Mouse (Mus musculus) regulatory T cell (primary cell): ENCODE measurements at regions not wholly inside any gene's neighbourhood (a gene's known extent, or its start where the extent isn't known, plus 50 kb on each side); places are given as distances from the start of the nearest gene placed in this dataset.

Experiments
- in situ Hi-C: fragments of 300-600 bp; cut with MboI, MseI; formaldehyde crosslinking; loops from one replicate; pipeline ENCODE4 v1.15.1; 2025; ENCODE audit warnings: high pct_unique_total_duplicates

- in situ Hi-C loops, result no loop called here
These were observed 2151.8 kb downstream of the 4930444P10Rik start for GRCm38 (mm10) chr1:13941351-13941750.

DNA sequence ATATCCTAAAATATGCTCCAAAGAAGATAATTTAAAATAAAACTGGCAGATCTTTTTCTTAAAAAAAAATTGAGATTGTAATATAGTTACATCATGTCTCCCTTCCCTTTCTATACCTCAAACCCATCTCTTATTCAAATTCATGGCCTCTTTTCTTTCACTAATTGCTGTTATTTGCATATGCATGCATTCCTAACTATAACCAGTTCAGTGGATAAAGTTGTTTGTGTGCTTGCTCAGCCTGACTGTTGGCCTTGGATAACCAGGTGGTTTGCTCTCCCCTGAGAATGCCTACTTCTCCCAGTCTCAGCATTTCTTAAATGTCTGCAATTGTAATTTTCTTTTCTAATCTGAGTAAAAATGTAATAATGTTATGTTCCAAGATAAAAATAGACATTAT lies 2154.8 kb downstream of the 4930444P10Rik start:
- in situ Hi-C loops, result no loop called here

DNA sequence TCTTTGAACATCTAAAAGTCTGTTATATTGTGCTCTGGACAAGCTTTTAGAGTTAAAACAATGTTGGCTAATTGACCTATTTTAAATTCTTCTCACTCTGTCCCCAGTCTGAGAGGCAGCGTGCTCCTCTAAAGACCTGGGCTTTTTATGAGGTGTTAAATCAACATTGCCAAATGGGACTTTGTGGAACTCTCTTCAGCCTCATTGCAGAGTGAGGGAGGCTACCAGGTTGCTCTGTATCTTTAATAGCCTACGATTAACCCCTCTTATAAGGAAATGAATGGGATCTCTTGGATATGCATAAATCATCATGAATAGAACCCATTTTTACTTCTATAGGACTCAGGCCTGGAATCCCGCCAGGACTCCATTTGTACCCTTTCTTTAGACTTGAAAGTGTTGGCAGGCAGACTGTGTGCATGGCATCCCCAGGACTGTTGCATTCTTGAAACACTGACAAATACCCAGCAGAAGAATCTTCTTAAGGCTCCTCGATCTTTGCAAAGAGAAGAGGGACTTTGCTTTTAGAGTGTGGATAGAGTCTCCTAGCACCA lies 2157.1 kb downstream of the 4930444P10Rik start:
- in situ Hi-C loops, result no loop called here

DNA sequence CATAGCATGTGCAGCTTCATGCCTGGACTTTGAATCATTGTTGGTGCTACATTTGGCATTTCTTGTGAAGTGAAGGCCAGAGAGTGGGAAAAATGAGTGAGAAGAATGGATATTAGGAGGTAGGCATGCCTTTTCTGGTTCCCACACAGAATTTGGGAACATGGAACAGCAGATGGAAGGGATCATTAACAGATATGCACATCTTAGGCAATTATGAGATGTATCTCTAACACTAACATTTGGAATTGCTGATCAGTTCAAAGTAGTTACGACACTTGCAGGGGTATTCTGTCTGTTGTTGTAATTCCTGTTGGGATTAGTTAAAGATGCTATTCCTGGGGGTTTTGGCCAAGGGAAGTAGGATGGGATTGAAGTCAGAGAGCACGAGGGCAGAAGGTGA lies 2164.4 kb downstream of the 4930444P10Rik start:
- in situ Hi-C loops, result no loop called here

DNA sequence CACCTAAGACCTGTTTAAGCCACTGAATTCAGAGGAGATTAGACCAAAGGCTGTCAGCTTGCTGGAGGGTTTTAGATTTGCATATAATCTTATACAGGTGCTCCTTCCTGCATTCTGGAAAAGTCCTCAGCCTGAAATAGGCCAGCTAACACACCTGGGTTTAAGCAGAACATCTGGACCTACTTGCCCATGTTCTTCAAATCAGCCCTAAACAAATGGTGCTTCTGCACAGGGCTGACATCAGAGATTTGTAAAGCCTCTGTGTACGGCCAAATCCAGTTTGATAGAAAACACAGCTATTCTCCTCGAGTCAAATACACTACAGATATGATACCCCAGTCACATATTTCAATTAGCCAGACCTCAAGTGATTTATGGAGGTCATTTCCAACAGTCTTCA lies 2165.2 kb downstream of the 4930444P10Rik start:
- in situ Hi-C loops, result no loop called here

DNA sequence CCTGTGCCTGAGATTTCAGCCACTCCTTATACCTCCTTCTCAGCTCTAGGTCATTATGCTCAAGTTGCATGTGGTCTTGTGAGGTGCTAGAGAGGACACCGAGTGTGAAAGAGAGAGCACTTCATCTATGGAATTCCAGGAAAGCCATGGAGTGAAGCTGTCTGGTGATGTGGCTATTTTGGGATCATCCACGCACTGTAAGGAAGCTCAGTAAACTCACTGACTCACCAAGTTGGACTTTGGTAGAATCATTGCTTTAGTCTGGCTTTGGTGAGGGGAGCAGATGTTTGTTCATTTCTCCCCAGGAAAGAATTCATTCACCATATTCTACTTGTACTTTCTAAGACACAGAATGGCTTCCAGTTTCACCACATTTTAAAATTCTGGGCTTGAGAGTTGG lies 2167.1 kb downstream of the 4930444P10Rik start:
- in situ Hi-C loops, result no loop called here

- in situ Hi-C loops, result no loop called here
These were observed 2177.9 kb downstream of the 4930444P10Rik start for GRCm38 (mm10) chr1:13915216-13915615.

DNA sequence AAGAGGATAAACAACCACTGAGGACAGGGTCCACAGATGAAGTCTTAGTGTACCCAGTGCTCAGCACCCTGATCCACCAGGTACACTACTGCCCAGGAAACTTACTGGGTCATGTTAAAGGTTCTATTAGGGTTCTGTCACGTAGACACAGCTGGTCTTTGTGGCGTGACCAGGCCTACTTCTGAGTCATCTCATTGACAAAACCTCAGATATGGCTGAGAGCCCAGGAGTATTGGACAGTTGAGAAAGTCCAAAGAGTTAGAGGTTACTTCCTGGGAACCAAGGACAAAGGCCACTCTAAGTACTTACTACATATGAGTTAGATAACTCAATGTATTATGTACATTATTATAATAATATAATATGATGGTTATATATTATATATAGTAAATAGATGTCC lies 2214.0 kb downstream of the 4930444P10Rik start:
- in situ Hi-C loops, result no loop called here

GRCm38 (mm10) chr1:13873925-13874324 lies 2219.2 kb downstream of the 4930444P10Rik start:
- in situ Hi-C loops, result no loop called here

- in situ Hi-C loops, result no loop called here
These were observed 2220.6 kb downstream of the 4930444P10Rik start for GRCm38 (mm10) chr1:13872536-13872935.

- in situ Hi-C loops, result no loop called here
These were observed 2222.4 kb downstream of the 4930444P10Rik start for GRCm38 (mm10) chr1:13870631-13871286.

DNA sequence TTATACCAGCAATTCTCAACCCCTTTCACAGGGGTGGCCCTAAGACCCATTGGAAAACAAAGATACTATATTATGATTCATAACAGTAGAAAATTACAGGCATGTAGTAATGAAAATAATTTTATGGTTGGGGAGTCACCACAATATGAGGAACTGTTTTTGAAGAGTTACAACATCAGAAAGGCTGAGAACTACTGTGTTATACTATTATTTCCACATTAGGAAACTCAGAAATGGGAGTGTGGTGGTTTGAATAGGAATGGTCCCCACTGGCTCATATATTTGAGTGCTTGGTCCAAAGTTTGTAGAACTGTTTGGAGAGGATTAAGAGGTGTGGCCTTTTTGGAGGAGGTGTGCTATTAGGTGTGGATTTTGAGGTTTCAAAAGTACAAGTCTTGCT lies 2227.4 kb downstream of the 4930444P10Rik start:
- in situ Hi-C loops, result no loop called here

GRCm38 (mm10) chr1:13863712-13864111 lies 2229.4 kb downstream of the 4930444P10Rik start:
- in situ Hi-C loops, result no loop called here

DNA sequence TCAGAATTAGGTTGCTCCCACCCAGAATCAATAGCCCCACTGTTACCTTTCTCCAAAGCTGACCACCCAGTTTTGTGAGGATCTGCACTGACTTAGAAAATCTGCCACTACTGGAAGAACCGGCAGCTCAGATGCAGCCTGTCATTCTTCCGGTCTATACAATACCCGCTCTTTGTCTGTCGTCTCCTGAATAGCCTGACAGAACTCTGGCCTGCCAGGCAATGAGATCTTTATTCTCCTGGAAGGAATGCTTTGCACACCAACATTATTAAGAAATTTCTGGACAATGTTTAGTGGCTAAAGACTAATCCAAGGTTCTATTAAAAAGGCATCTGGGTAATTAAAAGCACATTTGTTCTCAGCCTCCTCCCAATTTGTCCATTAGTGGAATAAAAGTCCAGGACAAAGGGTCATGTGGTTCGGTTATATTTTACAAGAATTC lies 2232.0 kb downstream of the 4930444P10Rik start:
- in situ Hi-C loops, result no loop called here

GRCm38 (mm10) chr1:13860469-13860868 lies 2232.7 kb downstream of the 4930444P10Rik start:
- in situ Hi-C loops, result no loop called here

- in situ Hi-C loops, result no loop called here
These were observed 2233.4 kb downstream of the 4930444P10Rik start for GRCm38 (mm10) chr1:13859723-13860122.

DNA sequence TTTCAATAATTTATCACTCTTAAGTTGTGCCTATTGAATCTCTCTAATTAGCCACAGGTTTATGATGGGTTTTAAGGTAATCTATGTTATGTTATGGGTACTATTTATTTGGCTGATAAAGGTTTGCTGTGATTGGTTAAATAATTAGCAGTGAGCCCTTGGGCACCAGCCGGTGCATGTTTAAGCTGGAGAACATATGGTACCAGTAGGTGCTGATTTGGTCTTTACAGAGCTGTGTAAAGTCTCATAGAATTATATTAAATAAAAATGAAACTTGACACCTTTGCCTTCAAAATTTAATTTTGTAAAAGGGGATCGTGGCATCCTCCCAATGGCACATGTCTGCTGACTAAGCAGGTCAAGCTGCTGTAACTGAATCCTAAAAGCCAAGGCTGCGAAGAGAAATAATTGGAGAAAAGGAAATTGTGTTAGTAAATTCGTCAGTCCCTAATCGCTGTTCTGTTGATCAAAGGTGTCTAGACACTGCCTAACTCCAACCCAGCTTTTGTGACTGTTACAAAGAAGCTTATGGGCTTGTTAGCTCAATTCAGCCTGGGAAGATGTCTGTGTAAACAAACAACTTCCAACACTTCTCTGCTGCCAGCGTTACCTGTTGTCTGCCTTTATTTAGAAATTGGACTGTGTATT lies 2234.6 kb downstream of the 4930444P10Rik start:
- in situ Hi-C loops, result no loop called here

DNA sequence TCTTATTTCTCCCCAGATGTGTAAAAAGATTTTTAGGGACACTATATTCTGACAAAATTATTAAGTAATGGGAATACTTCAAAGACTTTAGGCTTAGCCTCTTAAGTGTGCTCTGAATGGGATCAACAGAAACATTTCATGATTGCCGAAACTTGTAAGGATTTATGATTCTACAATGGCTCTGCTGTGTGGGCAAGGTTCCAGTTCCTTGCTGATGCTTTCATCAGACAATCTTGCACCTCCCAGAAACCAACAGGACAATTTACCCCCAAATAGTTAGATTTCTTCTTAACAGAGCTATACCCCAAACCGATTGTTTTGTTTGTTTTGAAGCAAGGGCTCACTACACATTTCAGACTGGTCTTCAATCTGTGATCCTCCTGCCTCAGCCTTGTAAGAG lies 2236.1 kb downstream of the 4930444P10Rik start:
- in situ Hi-C loops, result no loop called here

GRCm38 (mm10) chr1:13851144-13851543 lies 2242.0 kb downstream of the 4930444P10Rik start:
- in situ Hi-C loops, result no loop called here

DNA sequence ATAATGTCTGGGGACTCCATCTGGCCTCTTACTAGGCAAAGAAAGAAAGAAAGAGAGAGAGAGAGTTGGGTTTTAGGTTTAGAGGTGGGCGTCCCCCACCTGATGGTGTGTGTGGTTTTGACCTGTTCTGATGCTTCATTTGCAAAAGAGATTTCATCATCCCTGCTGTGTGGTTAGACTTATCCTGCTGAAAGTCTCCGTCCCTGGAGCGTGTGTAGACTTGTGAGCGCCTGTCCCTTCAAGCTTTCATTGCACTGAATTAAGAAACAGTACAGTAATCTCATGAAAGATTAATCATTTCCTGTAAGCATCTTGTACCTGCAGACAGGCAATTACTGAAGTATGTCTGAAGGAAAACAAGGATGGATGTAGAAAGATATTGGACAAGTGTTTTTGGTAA lies 2244.1 kb downstream of the 4930444P10Rik start:
- in situ Hi-C loops, result no loop called here

DNA sequence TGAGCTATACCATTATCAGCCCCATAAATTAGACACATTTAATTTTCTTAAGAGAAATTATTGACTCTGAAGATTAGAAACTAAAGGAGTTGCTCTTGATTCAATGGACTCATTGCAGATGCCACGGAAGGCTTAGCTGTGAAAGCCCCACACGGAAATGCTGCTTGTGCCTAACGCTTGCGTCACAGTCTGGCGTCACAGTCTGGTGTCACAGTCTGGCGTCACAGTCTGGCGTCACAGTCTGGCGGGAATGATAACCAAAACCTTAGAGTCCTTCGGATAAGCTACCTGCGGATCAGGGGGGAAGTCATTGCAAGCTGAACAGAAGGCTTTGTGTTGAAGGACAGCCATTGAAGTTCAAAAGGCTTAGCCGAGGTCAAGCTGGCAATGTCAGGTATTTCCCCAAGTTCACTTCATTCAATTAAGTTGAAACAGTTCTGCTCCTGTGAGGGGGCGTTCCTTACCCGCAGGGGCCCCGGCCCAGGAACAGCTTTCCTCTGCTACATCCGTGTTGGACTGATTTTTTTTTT lies 2246.7 kb downstream of the 4930444P10Rik start:
- in situ Hi-C loops, result no loop called here

- in situ Hi-C loops, result no loop called here
These were observed 2252.9 kb downstream of the 4930444P10Rik start for GRCm38 (mm10) chr1:13840309-13840622.
